Mouse (Mus musculus) lung, embryonic 14.5 days (tissue): ENCODE measurements around the gene Zfp281. TPM values are rescaled to one million over a fixed set of nuclear protein-coding genes. Genes with fewer than 3 reads are reported as not detected.
A peak's percentile ranks its signal among the peaks of the same experiment; 100 is the strongest.

Experiments
- ATAC-seq: fragments of 200-750 bp; cut with Nextera tagmentation; 2 replicates; pipeline ENCODE4 v1.8.0; 2017; ENCODE audit warnings: mild to moderate bottlenecking, moderate TSS enrichment, moderate library complexity; ENCODE audit not compliant: insufficient read depth
- DNase-seq: peaks from one replicate; pipeline ENCODE4 v3.0.0-alpha.2; 2015
- H3K27ac ChIP-seq: fragments of 300-500 bp; sonication (generic); 2 replicates; pipeline ENCODE4 v1.5.1; 2014; ENCODE audit warnings: low read depth, mild to moderate bottlenecking, moderate library complexity
- H3K27me3 ChIP-seq: fragments of 300-500 bp; sonication (generic); 2 replicates; pipeline ENCODE4 v1.6.1; 2014; ENCODE audit warnings: low read length, control low read depth; ENCODE audit not compliant: insufficient read depth
- H3K36me3 ChIP-seq: fragments of 300-500 bp; sonication (generic); 2 replicates; pipeline ENCODE4 v1.6.1; 2014; ENCODE audit warnings: control low read depth; ENCODE audit not compliant: insufficient read depth
- H3K4me1 ChIP-seq: fragments of 300-500 bp; sonication (generic); 2 replicates; pipeline ENCODE4 v1.6.1; 2014; ENCODE audit warnings: antibody characterized with exemption, control low read depth; ENCODE audit not compliant: insufficient read depth
- H3K4me2 ChIP-seq: fragments of 300-500 bp; sonication (generic); 2 replicates; pipeline ENCODE4 v1.6.1; 2014; ENCODE audit warnings: mild to moderate bottlenecking
- H3K4me3 ChIP-seq: fragments of 300-500 bp; sonication (generic); 2 replicates; pipeline ENCODE4 v1.5.1; 2014; ENCODE audit warnings: low read depth, low read length
- H3K9ac ChIP-seq: fragments of 300-500 bp; sonication (generic); 2 replicates; pipeline ENCODE4 v1.6.1; 2014
- H3K9me3 ChIP-seq: fragments of 300-500 bp; sonication (generic); 2 replicates; pipeline ENCODE4 v1.6.1; 2016; ENCODE audit warnings: low read depth, low read length, control low read depth
- CTCF ChIP-seq: IDR thresholded peaks from 2 replicates; pipeline ENCODE4 v1.5.1; 2016; ENCODE audit warnings: antibody characterized with exemption, low read depth
- WGBS: fragments of 180-500 bp; shearing (Covaris S2); extraction: QIAGEN DNeasy Blood & Tissue Kit; methylation state at CpG from one replicate; pipeline ENCODE4 v1.1.7; 2014; 5-methylcytosine and 5-hydroxymethylcytosine counted together
- polyA plus RNA-seq: library from polyadenylated mRNA; unstranded; fragments of >200 nt; fragmentation: Nextera tagmentation; extraction: Ambion mirVana; gene quantifications from 2 replicates; pipeline ENCODE4 v1.2.1, GENCODE M21; 2014

Zfp281 gene
- polyA plus RNA-seq, 1 experiment from 2014 or later: 26.7 TPM

- no peak for DNase-seq
- Histone ChIP-seq H3K27ac (no peak overlapping the region), H3K4me3 (no peak overlapping the region), H3K36me3 (no peaks in the 10 kb centered on the region), H3K9me3 (no peaks in the 10 kb centered on the region), H3K4me2 (no peak overlapping the region), H3K9ac (no peak overlapping the region), H3K27me3 (no peaks in the 10 kb centered on the region), H3K4me1 (no peaks in the 10 kb centered on the region; the same call in 1 of the 2 replicates)
- TF ChIP-seq CTCF: no peak
- WGBS: 57% methylated on average over 7 of the region's 7 CpGs
- no peak for ATAC-seq
Observed at GRCm38 (mm10) chr1:136669926-136670325, 45.2 kb downstream of the Zfp281 start.

GRCm38 (mm10) chr1:136670421-136670820, 45.7 kb downstream of the Zfp281 start:
- Histone ChIP-seq H3K4me3 (no peak overlapping the region), H3K36me3 (no peaks in the 10 kb centered on the region), H3K9ac (0 out of 2 replicates have a peak overlapping the region, but pooled peaks have one; percentile 14), H3K4me2 (peak overlapping the region; percentile 33; the same call in 1 of the 2 replicates), H3K4me1 (no peaks in the 10 kb centered on the region), H3K27ac (no peak overlapping the region), H3K27me3 (no peaks in the 10 kb centered on the region), H3K9me3 (no peaks in the 10 kb centered on the region)
- WGBS: 24% methylated on average over 16 of the region's 16 CpGs
- DNase-seq (peak; percentile 41), ATAC-seq (peak; percentile 9; the same call in 1 of the 2 replicates)
- TF ChIP-seq CTCF: no peak

GRCm38 (mm10) chr1:136671767-136672434, 47.2 kb downstream of the Zfp281 start:
- ATAC-seq (peak; percentile 61; the same call in 1 of the 2 replicates), DNase-seq (no peak)
- Histone ChIP-seq H3K4me2 (no peak overlapping the region), H3K36me3 (no peaks in the 10 kb centered on the region), H3K9me3 (no peaks in the 10 kb centered on the region), H3K9ac (no peak overlapping the region), H3K4me1 (no peaks in the 10 kb centered on the region), H3K27me3 (no peaks in the 10 kb centered on the region), H3K4me3 (no peak overlapping the region), H3K27ac (peak overlapping the region; percentile 47; the same call in 1 of the 2 replicates)
- WGBS: 83% methylated on average over 12 of the region's 12 CpGs
- no peak for TF ChIP-seq CTCF

- H3K27me3 ChIP-seq: no peaks in the 10 kb centered on the region
- H3K9me3 ChIP-seq: no peaks in the 10 kb centered on the region
- no peaks in the 10 kb centered on the region for H3K4me1 ChIP-seq
- ATAC-seq (no peak), DNase-seq (no peak)
- H3K9ac ChIP-seq: no peak overlapping the region
- 83% methylated on average over 6 of the region's 6 CpGs for WGBS
- no peak overlapping the region for H3K4me3 ChIP-seq
- H3K27ac ChIP-seq: peak overlapping the region; percentile 47; the same call in 1 of the 2 replicates
- TF ChIP-seq CTCF: no peak
- H3K4me2 ChIP-seq: no peak overlapping the region
- no peaks in the 10 kb centered on the region for H3K36me3 ChIP-seq
Observed at GRCm38 (mm10) chr1:136672564-136672963, 47.9 kb downstream of the Zfp281 start.

- Histone ChIP-seq H3K9me3 (no peaks in the 10 kb centered on the region), H3K36me3 (no peaks in the 10 kb centered on the region), H3K27ac (no peak overlapping the region), H3K9ac (no peak overlapping the region), H3K4me1 (no peaks in the 10 kb centered on the region), H3K4me2 (no peak overlapping the region), H3K27me3 (no peaks in the 10 kb centered on the region), H3K4me3 (no peak overlapping the region)
- ATAC-seq (no peak), DNase-seq (no peak)
- TF ChIP-seq CTCF: no peak
- 38% methylated on average over 4 of the region's 4 CpGs for WGBS
Observed at GRCm38 (mm10) chr1:136673293-136673692, 48.6 kb downstream of the Zfp281 start.

GRCm38 (mm10) chr1:136674548-136675455, 50.1 kb downstream of the Zfp281 start:
- ATAC-seq: no peak
- DNase-seq: no peak
- Histone ChIP-seq H3K4me1 (no peaks in the 10 kb centered on the region), H3K36me3 (no peaks in the 10 kb centered on the region), H3K4me2 (no peak overlapping the region), H3K9me3 (no peaks in the 10 kb centered on the region), H3K9ac (no peak overlapping the region), H3K27me3 (no peaks in the 10 kb centered on the region), H3K27ac (no peak overlapping the region), H3K4me3 (no peak overlapping the region)
- 33% methylated on average over 25 of the region's 25 CpGs for whole genome bisulfite sequencing
- TF ChIP-seq CTCF: no peak
